Mouse (Mus musculus) R1 (cell line): Measurements from ENCODE around the gene Prr23a1.

Source experiments
- DNase-seq: peaks from one replicate; pipeline ENCODE4 v3.0.0-alpha.2; 2018; ENCODE audit warnings: low read depth, low spot score

The Prr23a1 gene

GRCm38 (mm10) chr9:98842117-98842516 is at the start of gene Prr23a1:
TSS of gene Prr23a1 (plus strand) at chr9:98842503.
- peak; percentile 94 for DNase-seq

GRCm38 (mm10) chr9:98799021-98799420 is 43.3 kb upstream of the Prr23a1 start:
- no peak for DNase-seq

- peak; percentile 11 for DNase-seq
Measured at GRCm38 (mm10) chr9:98803971-98804370, 38.3 kb upstream of the Prr23a1 start.

- peak; percentile 6 for DNase-seq
Measured at GRCm38 (mm10) chr9:98805511-98805910, 36.8 kb upstream of the Prr23a1 start.

GRCm38 (mm10) chr9:98805934-98806333 is 36.4 kb upstream of the Prr23a1 start:
- DNase-seq, result peak; percentile 4

- no peak for DNase-seq
Measured at GRCm38 (mm10) chr9:98807631-98808030, 34.7 kb upstream of the Prr23a1 start.

GRCm38 (mm10) chr9:98809526-98809925 is 32.8 kb upstream of the Prr23a1 start:
- peak; percentile 25 for DNase-seq

GRCm38 (mm10) chr9:98816066-98816465 is 26.2 kb upstream of the Prr23a1 start:
- DNase-seq, result no peak

GRCm38 (mm10) chr9:98817592-98817991 is 24.7 kb upstream of the Prr23a1 start:
- DNase-seq, result no peak

- no peak for DNase-seq
Measured at GRCm38 (mm10) chr9:98818971-98819370, 23.3 kb upstream of the Prr23a1 start.

GRCm38 (mm10) chr9:98819481-98819880 is 22.8 kb upstream of the Prr23a1 start:
- no peak for DNase-seq

GRCm38 (mm10) chr9:98820461-98820860 is 21.8 kb upstream of the Prr23a1 start:
- no peak for DNase-seq

GRCm38 (mm10) chr9:98821067-98821466 is 21.2 kb upstream of the Prr23a1 start:
- DNase-seq, result no peak

GRCm38 (mm10) chr9:98823805-98824204 is 18.5 kb upstream of the Prr23a1 start:
- DNase-seq, result no peak

GRCm38 (mm10) chr9:98829508-98829907 is 12.8 kb upstream of the Prr23a1 start:
- no peak for DNase-seq

GRCm38 (mm10) chr9:98837537-98838074 is 4.7 kb upstream of the Prr23a1 start:
- no peak for DNase-seq

GRCm38 (mm10) chr9:98856210-98856609 is 13.9 kb downstream of the Prr23a1 start, which contains the start of gene Prr23a2:
TSS of gene Prr23a2 (plus strand) at chr9:98856494.
- peak; percentile 95 for DNase-seq

GRCm38 (mm10) chr9:98863463-98863862 is 21.2 kb downstream of the Prr23a1 start:
- peak; percentile 83 for DNase-seq

GRCm38 (mm10) chr9:98864571-98864970 is 22.3 kb downstream of the Prr23a1 start, which contains the start of gene Prr23a3:
TSS of gene Prr23a3 (plus strand) at chr9:98864767.
- peak; percentile 96 for DNase-seq
